Mouse (Mus musculus) kidney, embryonic 14.5 days (tissue): Measurements from ENCODE around the gene Tdrd9. TPM values are rescaled to one million over a fixed set of nuclear protein-coding genes. Genes with fewer than 3 reads are reported as not detected.

Source experiments
- ATAC-seq: fragments of 200-750 bp; cut with Nextera tagmentation; 2 replicates; pipeline ENCODE4 v1.8.0; 2017; ENCODE audit warnings: moderate number of reproducible peaks, mild to moderate bottlenecking, moderate TSS enrichment, moderate library complexity; ENCODE audit not compliant: low FRiP score, low TSS enrichment
- H3K27ac ChIP-seq: fragments of 300-500 bp; sonication (generic); 2 replicates; pipeline ENCODE4 v1.5.1; 2014; ENCODE audit warnings: low read depth, mild to moderate bottlenecking, low read length, moderate library complexity, mixed read lengths
- H3K27me3 ChIP-seq: fragments of 300-500 bp; sonication (generic); 2 replicates; pipeline ENCODE4 v1.6.1; 2014; ENCODE audit warnings: mild to moderate bottlenecking, low read length; ENCODE audit not compliant: control insufficient read depth, insufficient read depth
- H3K36me3 ChIP-seq: fragments of 300-500 bp; sonication (generic); 2 replicates; pipeline ENCODE4 v1.6.1; 2014; ENCODE audit warnings: low read length, mixed read lengths; ENCODE audit not compliant: control insufficient read depth, insufficient read depth
- H3K4me1 ChIP-seq: fragments of 300-500 bp; sonication (generic); 2 replicates; pipeline ENCODE4 v1.6.1; 2014; ENCODE audit warnings: low read length, mixed read lengths; ENCODE audit not compliant: control insufficient read depth, insufficient read depth
- H3K4me2 ChIP-seq: fragments of 300-500 bp; sonication (generic); replicated peaks from 2 replicates; pipeline ENCODE4 v1.6.1; 2014; ENCODE audit warnings: low read depth, mild to moderate bottlenecking, low read length
- H3K4me3 ChIP-seq: fragments of 300-500 bp; sonication (generic); 2 replicates; pipeline ENCODE4 v1.5.1; 2014; ENCODE audit warnings: mild to moderate bottlenecking, low read length
- H3K9ac ChIP-seq: fragments of 300-500 bp; sonication (generic); 2 replicates; pipeline ENCODE4 v1.6.1; 2014; ENCODE audit warnings: low read depth, mild to moderate bottlenecking, low read length, moderate library complexity
- H3K9me3 ChIP-seq: fragments of 300-500 bp; sonication (generic); 2 replicates; pipeline ENCODE4 v1.6.1; 2016; ENCODE audit warnings: low read length; ENCODE audit not compliant: control insufficient read depth
- WGBS: fragments of 180-500 bp; shearing (Covaris S2); extraction: QIAGEN DNeasy Blood & Tissue Kit; methylation state at CpG from one replicate; pipeline ENCODE4 v1.1.7; 2014; 5-methylcytosine and 5-hydroxymethylcytosine counted together
- polyA plus RNA-seq: library from polyadenylated mRNA; unstranded; fragments of >200 nt; fragmentation: Nextera tagmentation; extraction: Ambion mirVana; gene quantifications from 2 replicates; pipeline ENCODE4 v1.2.1, GENCODE M21; 2014

Tdrd9 gene
- polyA plus RNA-seq, 1 experiment from 2014 or later: 0.65 TPM

- H3K4me3 ChIP-seq: no peak overlapping the region
- H3K27ac ChIP-seq: no peak overlapping the region
- H3K9me3 ChIP-seq: no peaks in the 10 kb centered on the region
- 47% methylated on average over 6 of the region's 6 CpGs for WGBS
- H3K9ac ChIP-seq: no peak overlapping the region
- no peaks in the 10 kb centered on the region for H3K36me3 ChIP-seq
- no peak for ATAC-seq
- H3K27me3 ChIP-seq: no peaks in the 10 kb centered on the region
- no peaks in the 10 kb centered on the region for H3K4me1 ChIP-seq
- H3K4me2 ChIP-seq: no peak overlapping the region
These were observed 5.8 kb downstream of the Tdrd9 start for GRCm38 (mm10) chr12:111977138-111977537.

- WGBS: 75% methylated on average over 6 of the region's 6 CpGs
- Histone ChIP-seq H3K9me3 (no peaks in the 10 kb centered on the region), H3K27ac (no peak overlapping the region), H3K9ac (no peak overlapping the region), H3K4me3 (no peak overlapping the region), H3K4me2 (no peak overlapping the region), H3K27me3 (no peaks in the 10 kb centered on the region), H3K4me1 (no peaks in the 10 kb centered on the region), H3K36me3 (no peaks in the 10 kb centered on the region)
- no peak for ATAC-seq
These were observed 6.9 kb downstream of the Tdrd9 start for GRCm38 (mm10) chr12:111978274-111978673.

GRCm38 (mm10) chr12:111980887-111981367 lies 9.6 kb downstream of the Tdrd9 start, which contains the start of gene Rd3l:
Gene Rd3l (minus strand): TSS chr12:111981317.
- WGBS: 59% methylated on average over 6 of the region's 6 CpGs
- no peak within 1 kb of the TSS for H3K4me3 ChIP-seq
- H3K27ac ChIP-seq: no peak within 1 kb of the TSS
- H3K36me3 ChIP-seq: no peaks in the 10 kb centered on the region
- no peak within 1 kb of the TSS for H3K4me2 ChIP-seq
- no peaks in the 10 kb centered on the region for H3K27me3 ChIP-seq
- H3K4me1 ChIP-seq: no peaks in the 10 kb centered on the region
- no peak within 1 kb of the TSS for H3K9ac ChIP-seq
- ATAC-seq: no peak
- H3K9me3 ChIP-seq: no peaks in the 10 kb centered on the region

GRCm38 (mm10) chr12:111981831-111982230 lies 10.5 kb downstream of the Tdrd9 start:
- WGBS: 53% methylated on average over 8 of the region's 8 CpGs
- Histone ChIP-seq H3K27me3 (no peaks in the 10 kb centered on the region), H3K9me3 (no peaks in the 10 kb centered on the region), H3K27ac (no peak overlapping the region), H3K4me2 (no peak overlapping the region), H3K9ac (no peak overlapping the region), H3K4me1 (no peaks in the 10 kb centered on the region), H3K36me3 (no peaks in the 10 kb centered on the region), H3K4me3 (no peak overlapping the region)
- ATAC-seq: no peak

GRCm38 (mm10) chr12:111983165-111983564 lies 11.8 kb downstream of the Tdrd9 start:
- H3K36me3 ChIP-seq: no peaks in the 10 kb centered on the region
- WGBS: 77% methylated on average over 2 of the region's 2 CpGs
- H3K4me2 ChIP-seq: no peak overlapping the region
- no peak overlapping the region for H3K27ac ChIP-seq
- ATAC-seq: no peak
- H3K27me3 ChIP-seq: no peaks in the 10 kb centered on the region
- H3K4me1 ChIP-seq: no peaks in the 10 kb centered on the region
- H3K9me3 ChIP-seq: no peaks in the 10 kb centered on the region
- H3K9ac ChIP-seq: no peak overlapping the region
- no peak overlapping the region for H3K4me3 ChIP-seq

- 49% methylated on average over 9 of the region's 9 CpGs for WGBS
- Histone ChIP-seq H3K4me3 (no peak overlapping the region), H3K4me1 (no peaks in the 10 kb centered on the region), H3K27me3 (no peaks in the 10 kb centered on the region), H3K36me3 (no peaks in the 10 kb centered on the region), H3K9ac (no peak overlapping the region), H3K4me2 (no peak overlapping the region), H3K27ac (no peak overlapping the region), H3K9me3 (no peaks in the 10 kb centered on the region)
- ATAC-seq: no peak
These were observed 15.4 kb downstream of the Tdrd9 start for GRCm38 (mm10) chr12:111986756-111987155.

- no peak overlapping the region for H3K4me3 ChIP-seq
- no peak overlapping the region for H3K9ac ChIP-seq
- H3K36me3 ChIP-seq: no peaks in the 10 kb centered on the region
- H3K9me3 ChIP-seq: no peaks in the 10 kb centered on the region; the same call in 1 of the 2 replicates
- H3K4me1 ChIP-seq: no peaks in the 10 kb centered on the region
- 86% methylated on average over 5 of the region's 5 CpGs for WGBS
- H3K27ac ChIP-seq: no peak overlapping the region
- no peaks in the 10 kb centered on the region for H3K27me3 ChIP-seq
- ATAC-seq: no peak
- H3K4me2 ChIP-seq: no peak overlapping the region
These were observed 21.3 kb downstream of the Tdrd9 start for GRCm38 (mm10) chr12:111992626-111993025.

GRCm38 (mm10) chr12:111995161-111995560 lies 23.8 kb downstream of the Tdrd9 start:
- Histone ChIP-seq H3K36me3 (no peaks in the 10 kb centered on the region), H3K9ac (no peak overlapping the region), H3K27ac (no peak overlapping the region), H3K27me3 (no peaks in the 10 kb centered on the region), H3K4me2 (no peak overlapping the region), H3K4me1 (no peaks in the 10 kb centered on the region), H3K4me3 (no peak overlapping the region), H3K9me3 (no peaks in the 10 kb centered on the region; the same call in 1 of the 2 replicates)
- no peak for ATAC-seq
- 81% methylated on average over 2 of the region's 2 CpGs for WGBS

DNA sequence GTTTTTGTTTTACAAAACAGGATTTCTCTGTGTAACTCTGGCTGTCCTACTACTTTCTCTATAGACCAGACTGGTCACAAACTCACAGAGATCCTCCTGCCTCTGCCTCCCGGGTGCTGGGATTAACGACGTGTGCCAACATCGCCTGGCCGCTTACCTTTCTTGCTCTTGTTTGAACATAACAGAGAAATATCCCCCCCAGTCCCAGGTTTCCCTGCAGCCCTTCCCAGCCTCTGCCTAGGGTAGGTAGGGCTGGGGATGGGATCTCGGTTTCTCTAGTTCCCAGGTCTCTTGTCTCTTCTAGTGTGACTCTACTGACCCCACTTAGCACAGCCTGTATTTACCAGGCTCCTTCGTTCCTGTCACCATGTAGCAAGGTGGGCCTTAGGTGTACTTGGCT lies 28.4 kb downstream of the Tdrd9 start:
- 95% methylated on average over 7 of the region's 7 CpGs for WGBS

More for the DNA sequence above, 28.4 kb downstream of the Tdrd9 start:
- no peaks in the 10 kb centered on the region for H3K27me3 ChIP-seq
- no peak overlapping the region for H3K4me3 ChIP-seq
- H3K4me1 ChIP-seq: no peaks in the 10 kb centered on the region
- H3K9ac ChIP-seq: no peak overlapping the region
- no peaks in the 10 kb centered on the region; the same call in 1 of the 2 replicates for H3K9me3 ChIP-seq
- no peak overlapping the region for H3K4me2 ChIP-seq
- no peak for ATAC-seq
- no peaks in the 10 kb centered on the region for H3K36me3 ChIP-seq
- no peak overlapping the region for H3K27ac ChIP-seq
